Mouse (Mus musculus) ES-E14 (cell line): ENCODE data around the gene Gm7356. TPM values are rescaled to one million over a fixed set of nuclear protein-coding genes. Genes with fewer than 3 reads are reported as not detected.
"Not testable (repeated sequence)": the region's sequence is repeated elsewhere in the genome, so short reads cannot be mapped to it uniquely, and the experiment has no call there.

Source experiments
- DNase-seq: peaks from one replicate; pipeline ENCODE4 v3.0.0-alpha.2; 2013; ENCODE audit warnings: low read depth, low spot score
- H3K27ac ChIP-seq: 2 replicates; pipeline ENCODE4 v1.5.1; 2012; ENCODE audit warnings: low read depth, mild to moderate bottlenecking, low read length, moderate library complexity, mixed read lengths; ENCODE audit not compliant: poor library complexity, insufficient read depth, severe bottlenecking
- H3K36me3 ChIP-seq: 2 replicates; pipeline ENCODE4 v1.6.1; 2012; ENCODE audit warnings: mild to moderate bottlenecking, low read length, moderate library complexity, mixed read lengths; ENCODE audit not compliant: control insufficient read depth, poor library complexity, insufficient read depth, severe bottlenecking
- H3K4me1 ChIP-seq, 2 experiments: fragments of 150-350 bp in 1 of 2; sonication (generic) in 1 of 2; 2 replicates each; pipeline ENCODE4 v1.6.1; 2012; ENCODE audit warnings: low read length in 2 of 2, mild to moderate bottlenecking in 1 of 2, mixed read lengths in 1 of 2; ENCODE audit not compliant: control insufficient read depth in 2 of 2, insufficient read depth in 2 of 2, poor library complexity in 1 of 2
- H3K4me3 ChIP-seq, 2 experiments: fragments of 150-350 bp in 1 of 2; sonication (generic) in 1 of 2; 2 replicates each; pipeline ENCODE4 v1.5.1; 2012; ENCODE audit warnings: low read length in 2 of 2, low read depth in 1 of 2, mild to moderate bottlenecking in 1 of 2, mixed read lengths in 1 of 2; ENCODE audit not compliant: insufficient read depth in 1 of 2, poor library complexity in 1 of 2, severe bottlenecking in 1 of 2
- H3K9ac ChIP-seq: 2 replicates; pipeline ENCODE4 v1.6.1; 2012; ENCODE audit warnings: low read depth, mild to moderate bottlenecking, low read length, mixed read lengths; ENCODE audit not compliant: poor library complexity, insufficient read depth, severe bottlenecking
- H3K9me3 ChIP-seq: fragments of 150-350 bp; sonication (generic); 2 replicates; pipeline ENCODE4 v1.6.1; 2012; ENCODE audit warnings: low read depth, mild to moderate bottlenecking, low read length; ENCODE audit not compliant: control insufficient read depth, insufficient read depth
- CHD2 ChIP-seq: IDR thresholded peaks from 2 replicates; pipeline ENCODE4 v1.6.1; 2014; ENCODE audit warnings: mild to moderate bottlenecking, low read depth, low read length, inconsistent platforms
- HCFC1 ChIP-seq: IDR thresholded peaks from 2 replicates; pipeline ENCODE4 v1.6.1; 2012; ENCODE audit warnings: low read length, inconsistent platforms, borderline replicate concordance; ENCODE audit not compliant: insufficient read depth
- MAFK ChIP-seq: IDR thresholded peaks from 2 replicates; pipeline ENCODE4 v1.6.1; 2014; ENCODE audit warnings: mild to moderate bottlenecking, low read depth, low read length, inconsistent platforms; ENCODE audit not compliant: insufficient read depth
- ZC3H11A ChIP-seq: IDR thresholded peaks from 2 replicates; pipeline ENCODE4 v1.6.1; 2012; ENCODE audit warnings: low read depth, mild to moderate bottlenecking, inconsistent platforms, low read length, borderline replicate concordance
- ZNF384 ChIP-seq: IDR thresholded peaks from 2 replicates; pipeline ENCODE4 v1.6.1; 2012; ENCODE audit warnings: low read depth, low read length, inconsistent platforms
- in situ Hi-C, 2 experiments: fragments of 600-800 bp; cut with MboI; formaldehyde crosslinking; loops; one replicate each; pipeline ENCODE4 v1.15.1; 2025; ENCODE audit warnings: low sequenced_read_pairs in 2 of 2, inconsistent platforms in 1 of 2; ENCODE audit not compliant: unreplicated experiment in 2 of 2
- total RNA-seq: library from RNA; depleted of rRNA; stranded (reverse); fragments of 300-350 nt; gene quantifications from 2 replicates; pipeline ENCODE4 v1.2.3, GENCODE M21; 2012; rRNA removed

Gm7356 gene
- total RNA-seq = not detected in 2 replicates

DNA sequence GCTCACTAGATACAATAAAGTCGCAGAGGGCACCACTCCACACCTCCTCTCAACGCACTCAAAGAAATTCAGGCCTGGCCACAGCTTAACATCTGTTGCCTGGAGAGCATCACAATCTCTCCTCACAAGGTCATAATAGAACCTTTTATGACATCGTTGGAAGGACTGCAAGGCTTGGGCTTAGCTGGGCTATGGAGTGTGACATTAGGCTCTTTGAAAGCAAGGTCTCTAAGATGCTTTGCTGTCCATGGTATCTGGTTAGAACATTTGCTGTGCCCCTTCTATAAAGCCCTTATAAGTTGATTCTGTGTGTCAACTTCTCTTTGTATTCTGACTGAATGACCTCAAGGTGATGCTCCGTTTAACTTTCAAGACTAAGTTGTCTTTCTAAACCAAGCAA lies at the start of gene Gm7356:
Gene Gm7356 (minus strand): TSS at position 101 of the 400 bp plus-strand sequence.
- H3K9me3 ChIP-seq, H3K27ac ChIP-seq, H3K36me3 ChIP-seq, H3K4me1 ChIP-seq, H3K4me3 ChIP-seq, DNase-seq, H3K9ac ChIP-seq, in situ Hi-C loops: not testable (repeated sequence)

DNA sequence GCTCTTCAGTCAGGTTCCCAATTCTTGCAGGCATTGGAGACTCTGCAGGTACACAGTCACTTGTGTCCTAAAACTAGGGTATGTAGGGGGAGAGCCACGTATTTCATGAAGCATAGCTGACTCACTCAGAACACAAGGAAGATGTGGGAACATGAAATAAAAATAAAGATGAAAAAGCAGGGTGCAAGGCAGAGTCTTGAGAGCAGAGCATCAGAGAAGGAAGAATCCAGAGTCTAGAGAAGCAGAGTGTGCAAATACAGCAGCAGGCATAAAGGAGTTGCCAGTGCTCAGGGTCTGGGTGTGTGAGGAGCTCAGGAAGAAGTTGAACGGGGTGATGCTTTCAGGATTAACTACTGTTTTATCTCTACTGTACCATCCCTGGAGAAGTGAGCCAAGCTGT lies 38.4 kb upstream of the Gm7356 start:
- H3K9ac ChIP-seq, in situ Hi-C loops, H3K4me1 ChIP-seq, H3K27ac ChIP-seq, DNase-seq, H3K4me3 ChIP-seq, H3K9me3 ChIP-seq, H3K36me3 ChIP-seq: not testable (repeated sequence)

DNA sequence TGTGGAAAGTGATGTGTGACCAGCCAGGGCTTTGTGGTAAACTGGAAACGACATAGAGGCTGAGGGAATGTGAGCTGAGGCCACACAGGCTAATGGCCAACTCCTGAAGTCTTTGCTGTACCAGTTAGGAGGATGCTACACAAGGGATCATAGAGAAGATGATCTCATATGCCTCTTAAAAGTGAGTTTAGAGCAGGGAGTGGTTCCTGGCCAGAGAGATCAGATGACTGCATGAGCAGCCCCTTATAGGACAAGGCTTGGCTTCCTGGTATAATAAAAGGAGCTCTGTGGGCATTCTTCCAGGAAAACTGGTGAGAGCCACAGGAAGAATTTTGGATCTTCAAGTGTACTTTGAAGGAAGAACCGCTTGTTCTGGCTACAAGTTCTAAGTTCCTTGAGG lies 33.5 kb upstream of the Gm7356 start:
- DNase-seq, in situ Hi-C loops, H3K36me3 ChIP-seq, H3K4me1 ChIP-seq, H3K4me3 ChIP-seq, H3K9ac ChIP-seq, H3K27ac ChIP-seq, H3K9me3 ChIP-seq: not testable (repeated sequence)

DNA sequence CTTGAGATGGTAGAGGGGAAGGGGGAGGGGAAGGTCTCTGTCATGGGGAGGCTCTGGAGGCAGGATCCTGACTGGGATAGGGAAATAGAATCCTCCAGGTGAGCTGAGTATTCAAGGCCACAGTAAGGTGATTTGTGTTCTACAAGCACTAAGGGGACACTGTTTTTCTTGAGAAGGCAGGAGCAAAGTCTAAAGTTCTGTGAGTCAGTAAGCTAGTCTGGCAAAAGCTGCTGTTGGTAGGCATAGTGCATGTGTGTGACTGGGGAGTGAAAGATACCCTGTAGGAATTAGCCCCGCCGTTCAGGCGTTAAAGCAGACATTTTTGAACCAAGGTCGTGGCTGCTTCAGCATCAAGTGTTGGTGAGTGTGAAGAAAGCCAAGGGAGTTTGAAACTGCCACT lies 32.6 kb upstream of the Gm7356 start:
- H3K4me1 ChIP-seq, in situ Hi-C loops, H3K9me3 ChIP-seq, DNase-seq, H3K36me3 ChIP-seq, H3K9ac ChIP-seq, H3K4me3 ChIP-seq, H3K27ac ChIP-seq: not testable (repeated sequence)

DNA sequence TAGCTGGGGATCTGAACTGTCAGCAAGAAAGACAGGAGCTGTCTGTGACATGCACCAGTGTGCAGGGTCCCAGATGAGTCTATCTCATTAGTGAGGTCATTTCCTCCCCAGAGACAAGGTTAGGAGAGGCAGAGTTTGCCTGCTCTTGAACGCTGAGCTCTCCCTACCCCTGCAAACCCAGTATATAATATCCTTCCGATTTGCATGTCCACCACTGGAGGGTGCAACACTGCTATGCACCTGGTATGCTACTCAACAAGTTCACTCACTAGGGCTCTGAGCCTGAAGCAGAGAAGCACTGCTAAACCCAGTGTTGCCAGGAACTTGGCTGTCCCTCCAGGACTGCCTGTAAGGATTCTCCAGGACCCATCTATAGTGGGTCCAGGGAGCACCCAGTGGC lies 10.1 kb downstream of the Gm7356 start:
- H3K9me3 ChIP-seq, DNase-seq, H3K9ac ChIP-seq, in situ Hi-C loops, H3K36me3 ChIP-seq, H3K27ac ChIP-seq, H3K4me3 ChIP-seq, H3K4me1 ChIP-seq: not testable (repeated sequence)

DNA sequence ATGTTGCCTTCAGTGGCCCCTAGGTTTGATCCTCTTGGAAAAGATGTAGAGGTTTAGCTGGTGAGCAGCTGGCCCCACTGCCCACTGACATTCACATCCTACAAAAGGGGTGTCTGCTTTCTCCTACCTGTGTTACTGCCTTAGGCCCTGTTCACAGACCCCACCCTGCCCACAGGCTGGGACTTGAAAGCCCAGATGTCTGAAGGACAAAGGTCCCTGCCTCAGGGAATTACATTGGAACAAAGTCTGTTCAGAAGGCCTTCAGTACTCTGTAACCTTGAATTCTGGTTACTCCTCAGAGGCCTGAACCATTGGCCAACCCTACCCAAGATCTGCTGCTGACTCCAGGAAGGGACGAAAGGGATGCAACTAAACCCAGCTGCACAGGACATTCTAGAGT lies 15.8 kb downstream of the Gm7356 start:
- no peak for DNase-seq
- in situ Hi-C loops = no loop called here
- Histone ChIP-seq H3K36me3 (no peaks in the 10 kb centered on the region), H3K4me3 (no peak overlapping the region), H3K27ac (no peak overlapping the region), H3K9ac (no peak overlapping the region), H3K9me3 (no peaks in the 10 kb centered on the region), H3K4me1 (no peaks in the 10 kb centered on the region)
- TF ChIP-seq ZC3H11A = no peak
- TF ChIP-seq HCFC1 = no peak
- no peak for TF ChIP-seq MAFK
- no peak for TF ChIP-seq CHD2
- TF ChIP-seq ZNF384 = no peak

DNA sequence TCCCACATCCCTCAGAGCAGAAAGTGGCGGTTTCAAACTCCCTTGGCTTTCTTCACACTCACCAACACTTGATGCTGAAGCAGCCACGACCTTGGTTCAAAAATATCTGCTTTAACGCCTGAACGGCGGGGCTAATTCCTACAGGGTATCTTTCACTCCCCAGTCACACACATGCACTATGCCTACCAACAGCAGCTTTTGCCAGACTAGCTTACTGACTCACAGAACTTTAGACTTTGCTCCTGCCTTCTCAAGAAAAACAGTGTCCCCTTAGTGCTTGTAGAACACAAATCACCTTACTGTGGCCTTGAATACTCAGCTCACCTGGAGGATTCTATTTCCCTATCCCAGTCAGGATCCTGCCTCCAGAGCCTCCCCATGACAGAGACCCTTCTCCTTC lies 32.7 kb downstream of the Gm7356 start:
- H3K4me1 ChIP-seq, DNase-seq, H3K27ac ChIP-seq, H3K9me3 ChIP-seq, in situ Hi-C loops, H3K4me3 ChIP-seq, H3K9ac ChIP-seq, H3K36me3 ChIP-seq: not testable (repeated sequence)

DNA sequence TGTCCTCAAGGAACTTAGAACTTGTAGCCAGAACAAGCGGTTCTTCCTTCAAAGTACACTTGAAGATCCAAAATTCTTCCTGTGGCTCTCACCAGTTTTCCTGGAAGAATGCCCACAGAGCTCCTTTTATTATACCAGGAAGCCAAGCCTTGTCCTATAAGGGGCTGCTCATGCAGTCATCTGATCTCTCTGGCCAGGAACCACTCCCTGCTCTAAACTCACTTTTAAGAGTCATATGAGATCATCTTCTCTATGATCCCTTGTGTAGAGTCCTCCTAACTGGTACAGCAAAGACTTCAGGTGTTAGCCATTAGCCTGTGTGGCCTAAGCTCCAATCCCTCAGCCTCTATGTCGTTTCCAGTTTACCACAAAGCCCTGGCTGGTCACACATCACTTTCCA lies 33.6 kb downstream of the Gm7356 start:
- H3K27ac ChIP-seq, H3K36me3 ChIP-seq, in situ Hi-C loops, DNase-seq, H3K9ac ChIP-seq, H3K4me1 ChIP-seq, H3K4me3 ChIP-seq, H3K9me3 ChIP-seq: not testable (repeated sequence)
